Mouse (Mus musculus) small intestine, adult 2 months (tissue): ENCODE results near the gene Fam124b. TPM values are rescaled to one million over a fixed set of nuclear protein-coding genes. Genes with fewer than 3 reads are reported as not detected.

Experiments used
- H3K27ac ChIP-seq: fragments of 200-500 bp; 2 replicates; pipeline ENCODE4 v1.5.1; 2012; ENCODE audit warnings: low read depth, low read length, control low read depth, inconsistent platforms; ENCODE audit not compliant: insufficient read depth
- H3K27me3 ChIP-seq: fragments of 200-500 bp; 2 replicates; pipeline ENCODE4 v1.6.1; 2012; ENCODE audit warnings: mild to moderate bottlenecking, moderate library complexity, low read length, inconsistent platforms; ENCODE audit not compliant: control insufficient read depth, insufficient read depth
- H3K36me3 ChIP-seq: fragments of 200-500 bp; 2 replicates; pipeline ENCODE4 v1.6.1; 2012; ENCODE audit warnings: mild to moderate bottlenecking, low read length, control low read depth, inconsistent platforms; ENCODE audit not compliant: control insufficient read depth, insufficient read depth
- H3K4me1 ChIP-seq: fragments of 200-500 bp; 2 replicates; pipeline ENCODE4 v1.6.1; 2012; ENCODE audit warnings: low read length, inconsistent platforms, mixed read lengths; ENCODE audit not compliant: control insufficient read depth, insufficient read depth, insufficient read length
- H3K4me3 ChIP-seq: fragments of 200-500 bp; 2 replicates; pipeline ENCODE4 v1.5.1; 2012; ENCODE audit warnings: low read depth, mild to moderate bottlenecking, control low read depth, inconsistent platforms, low read length, moderate library complexity
- CTCF ChIP-seq: fragments of 200-500 bp; IDR thresholded peaks from 2 replicates; pipeline ENCODE4 v1.5.1; 2012; ENCODE audit warnings: low read depth, mild to moderate bottlenecking, control low read depth, inconsistent platforms, low read length, moderate library complexity, mixed read lengths; ENCODE audit not compliant: insufficient replicate concordance, insufficient read length; ENCODE audit errors: extremely low read depth
- POLR2A ChIP-seq: fragments of 200-500 bp; IDR thresholded peaks from 2 replicates; pipeline ENCODE4 v1.6.1; 2012; ENCODE audit warnings: low read depth, mild to moderate bottlenecking, control low read depth, inconsistent platforms, low read length, moderate library complexity
- polyA plus RNA-seq: library from polyadenylated mRNA; depleted of rRNA; stranded (reverse); fragments of >200 nt; gene quantifications from 2 replicates; pipeline ENCODE4 v1.2.3, GENCODE M21; 2012; rRNA removed

Gene Fam124b
- polyA plus RNA-seq, 1 experiment = not detected

GRCm38 (mm10) chr1:80150681-80151080 is 67.6 kb downstream of the Fam124b start:
- Histone ChIP-seq H3K27ac (no peak overlapping the region), H3K36me3 (no peaks in the 10 kb centered on the region), H3K4me1 (no peaks in the 10 kb centered on the region), H3K4me3 (no peak overlapping the region), H3K27me3 (no peaks in the 10 kb centered on the region)
- TF ChIP-seq CTCF = no peak
- TF ChIP-seq POLR2A = no peak

Other genes with a start within 250 kb of the Fam124b start
- gene Cul3, start 122.0 kb upstream of the Fam124b start, polyA plus RNA-seq = 1.3 and 4.5 TPM in 2 replicates
- gene Gm45261, start 243.0 kb upstream of the Fam124b start, polyA plus RNA-seq = not detected in 2 replicates